Mouse (Mus musculus): ENCODE measurements around the gene Gdnf. TPM values are rescaled to one million over a fixed set of nuclear protein-coding genes. Genes with fewer than 3 reads are reported as not detected.

Gdnf gene
- total and polyA plus RNA-seq, 3 experiments, result not detected

DNA sequence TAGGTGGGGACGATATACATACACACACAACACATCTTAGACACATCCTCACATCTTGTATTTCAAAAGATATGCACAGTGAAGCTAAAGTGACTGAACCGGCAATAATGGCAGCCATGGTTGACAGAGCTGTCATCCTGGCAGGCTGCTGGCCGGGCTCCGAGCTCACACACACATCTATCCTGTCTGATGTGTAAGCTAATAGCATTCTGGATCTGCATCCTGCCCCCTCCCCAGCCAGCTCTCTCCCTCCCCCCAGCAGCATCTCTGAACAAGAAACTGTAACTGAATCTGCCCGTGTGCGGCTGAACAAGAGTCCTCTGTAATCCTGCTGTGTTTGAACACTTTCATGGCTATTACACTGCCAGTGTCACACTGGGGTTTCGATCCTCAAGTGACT is 69.3 kb downstream of the Gdnf start:
- Histone ChIP-seq H3K4me1 (ENCODE audit: control insufficient read depth in 1 of 2, insufficient read depth in 2 of 2, low read length in 2 of 2) (no peaks in the 10 kb centered on the region), H3K4me3 (ENCODE audit: control insufficient read depth in 1 of 2, insufficient read depth in 1 of 2, low read depth in 2 of 2, low read length in 2 of 2) (no peak overlapping the region), H3K9ac (ENCODE audit: control insufficient read depth, low read depth, low read length, poor library complexity, severe bottlenecking) (no peak overlapping the region), H3K27ac (ENCODE audit: control insufficient read depth, low read depth, low read length) (no peak overlapping the region), H3K36me3 (ENCODE audit: control insufficient read depth in 1 of 2, insufficient read depth in 2 of 2, low read length in 2 of 2) (no peaks in the 10 kb centered on the region; a peak in 1 of 4 replicates), H3K9me3 (replicated peaks; ENCODE audit: insufficient read depth, low read length) (no peaks in the 10 kb centered on the region), H3K79me2 (ENCODE audit: control insufficient read depth, insufficient read depth, low read length, poor library complexity) (no peaks in the 10 kb centered on the region), H3K27me3 (ENCODE audit: control insufficient read depth in 1 of 2, insufficient read depth in 2 of 2, low read length in 2 of 2) (no peaks in the 10 kb centered on the region)
- no peak for DNase-seq (ENCODE audit: low read depth, low spot score)
- TF ChIP-seq MXI1 (IDR thresholded peaks at IDR 0.05; ENCODE audit: low read depth, low read length) (no peak), MYB (IDR thresholded peaks at IDR 0.05; ENCODE audit: low read depth, low read length) (no peak)

DNA sequence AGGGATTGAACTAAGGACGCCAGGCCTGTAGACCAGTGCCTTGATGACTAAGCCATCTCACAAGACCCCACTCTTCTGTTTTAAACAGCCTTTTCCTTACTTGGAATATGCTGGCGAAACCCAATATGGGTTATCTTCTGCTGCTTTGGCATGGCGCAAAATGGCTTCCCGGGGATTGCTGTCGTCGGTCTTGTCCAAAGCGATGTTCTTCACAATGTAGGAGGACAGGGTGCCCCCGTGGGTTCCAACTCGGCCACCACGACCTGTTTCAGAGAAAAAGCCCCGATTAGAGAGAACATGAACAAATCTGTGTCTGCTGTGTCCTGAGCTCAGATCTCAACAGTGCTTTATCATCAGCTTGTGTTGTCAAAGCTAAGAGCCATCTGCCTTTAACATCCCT is 73.5 kb downstream of the Gdnf start:
- TF ChIP-seq MAZ (IDR thresholded peaks at IDR 0.05; ENCODE audit: low read depth, low read length) (no peak), CHD2 (IDR thresholded peaks at IDR 0.05; ENCODE audit: low read length) (no peak), EP300 (IDR thresholded peaks at IDR 0.05; ENCODE audit: low read depth in 1 of 2, low read length in 2 of 2) (no peak), MYB (IDR thresholded peaks at IDR 0.05; ENCODE audit: low read depth, low read length) (no peak), NELFE (IDR thresholded peaks at IDR 0.05; ENCODE audit: low read depth, low read length) (no peak), HCFC1 (IDR thresholded peaks at IDR 0.05; ENCODE audit: low read depth, low read length) (no peak), NRF1 (IDR thresholded peaks at IDR 0.05; ENCODE audit: insufficient read depth, low read depth, low read length, poor library complexity, severe bottlenecking) (no peak), SMC3 (IDR thresholded peaks at IDR 0.05; ENCODE audit: low read depth, low read length) (no peak), CTCF (IDR thresholded peaks at IDR 0.05 in 2 of 3, conservative IDR thresholded peaks at IDR 0.05 in 1 of 3; ENCODE audit: control insufficient read depth in 1 of 3, insufficient read depth in 1 of 3, low read depth in 2 of 3, low read length in 3 of 3, poor library complexity in 1 of 3, severe bottlenecking in 1 of 3) (no peak), MAFK (IDR thresholded peaks at IDR 0.05; ENCODE audit: borderline replicate concordance, low read depth, low read length) (no peak), POLR2AphosphoS2 (IDR thresholded peaks at IDR 0.05; ENCODE audit: low read length) (no peak), ZC3H11A (IDR thresholded peaks at IDR 0.05; ENCODE audit: low read depth, low read length) (no peak), RAD21 (IDR thresholded peaks at IDR 0.05; ENCODE audit: low read depth, low read length) (no peak), ZKSCAN1 (IDR thresholded peaks at IDR 0.05; ENCODE audit: low read depth, low read length) (no peak), KAT2A (conservative IDR thresholded peaks at IDR 0.05; ENCODE audit: low read depth, low read length) (no peak), E2F4 (IDR thresholded peaks at IDR 0.05; ENCODE audit: borderline replicate concordance, low read depth, low read length) (no peak)

More for the DNA sequence above, 73.5 kb downstream of the Gdnf start:
- Histone ChIP-seq H3K4me3 (ENCODE audit: control insufficient read depth in 1 of 2, insufficient read depth in 1 of 2, low read depth in 2 of 2, low read length in 2 of 2) (no peak overlapping the region), H3K9me3 (replicated peaks; ENCODE audit: insufficient read depth, low read length) (no peaks in the 10 kb centered on the region), H3K27ac (ENCODE audit: control insufficient read depth, low read depth, low read length) (no peak overlapping the region), H3K79me2 (ENCODE audit: control insufficient read depth, insufficient read depth, low read length, poor library complexity) (no peaks in the 10 kb centered on the region), H3K36me3 (ENCODE audit: control insufficient read depth in 1 of 2, insufficient read depth in 2 of 2, low read length in 2 of 2) (no peaks in the 10 kb centered on the region; a peak in 1 of 4 replicates), H3K27me3 (ENCODE audit: control insufficient read depth in 1 of 2, insufficient read depth in 2 of 2, low read length in 2 of 2) (no peaks in the 10 kb centered on the region), H3K9ac (ENCODE audit: control insufficient read depth, low read depth, low read length, poor library complexity, severe bottlenecking) (no peak overlapping the region), H3K4me1 (ENCODE audit: control insufficient read depth in 1 of 2, insufficient read depth in 2 of 2, low read length in 2 of 2) (no peaks in the 10 kb centered on the region)
- DNase-seq (ENCODE audit: low read depth, low spot score), result no peak

Measured in MEL (cell line).